Mouse (Mus musculus): Measurements from ENCODE around the gene Cyfip2. TPM values are rescaled to one million over a fixed set of nuclear protein-coding genes. Genes with fewer than 3 reads are reported as not detected.

Cyfip2 gene
- polyA plus RNA-seq, 2 experiments, result 1.6 to 2.6 TPM

DNA sequence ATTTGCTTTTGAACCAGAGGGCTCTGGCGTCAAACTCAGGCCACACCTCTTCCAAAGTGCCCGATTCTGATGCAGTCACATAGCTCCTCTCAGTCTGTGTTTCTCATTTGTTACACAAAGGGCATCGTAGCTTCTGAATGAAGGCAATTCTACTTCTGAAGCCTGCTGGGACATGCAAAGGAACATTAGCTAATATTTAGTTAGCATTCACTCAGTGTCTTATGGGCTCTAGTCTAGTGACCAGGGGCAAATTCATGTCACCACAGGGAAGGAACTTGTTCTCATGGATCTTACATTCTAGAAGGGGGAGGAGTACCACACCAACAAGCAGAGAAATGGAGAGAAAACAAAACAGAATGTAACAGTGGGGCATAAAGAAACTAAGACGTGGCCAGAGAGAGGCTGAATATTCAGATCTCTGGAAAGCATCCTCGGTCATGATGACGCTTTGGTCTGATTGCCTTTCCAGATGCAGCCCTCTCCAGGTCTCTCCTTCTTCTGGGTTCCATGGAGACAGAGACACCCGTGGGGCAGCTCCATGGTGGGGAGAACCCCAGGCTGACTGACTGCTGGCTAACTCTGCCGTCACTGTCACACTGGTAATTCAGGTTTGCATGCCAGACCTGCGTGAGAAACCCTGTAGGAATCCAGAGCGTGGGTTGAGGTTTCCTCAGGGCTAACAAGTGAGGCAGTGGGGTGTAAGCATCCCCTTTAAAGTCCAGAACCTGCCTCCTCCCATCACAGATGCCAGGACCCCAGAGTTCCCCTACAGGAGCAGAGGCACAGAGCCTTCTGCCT lies 135.2 kb downstream of the Cyfip2 start:
- no peak overlapping the region for H3K4me2 ChIP-seq (ENCODE audit: low read depth)
- no peaks in the 10 kb centered on the region for H3K9me3 ChIP-seq (ENCODE audit: control insufficient read depth, low read length)
- H3K4me1 ChIP-seq (replicated peaks; ENCODE audit: control insufficient read depth in 2 of 2, insufficient read depth in 2 of 2, low read length in 1 of 2), result no peaks in the 10 kb centered on the region
- WGBS (ENCODE audit: insufficient replicate concordance), result 59% methylated on average over 10 of the region's 10 CpGs
- no peak overlapping the region for H3K27ac ChIP-seq
- no peak for DNase-seq (ENCODE audit: low read depth in 3 of 3, low spot score in 3 of 3)
- H3K4me3 ChIP-seq (ENCODE audit: insufficient read depth in 1 of 2, low read depth in 2 of 2, low read length in 2 of 2), result no peak overlapping the region
- H3K36me3 ChIP-seq (replicated peaks; ENCODE audit: control insufficient read depth, insufficient read depth, low read depth), result no peaks in the 10 kb centered on the region
- no peak for ATAC-seq (ENCODE audit: insufficient read depth)
- H3K27me3 ChIP-seq (ENCODE audit: control insufficient read depth, insufficient read depth, low read length), result no peaks in the 10 kb centered on the region
- TF ChIP-seq EP300 (IDR thresholded peaks at IDR 0.05; ENCODE audit: low read depth) (no peak), CTCF (IDR thresholded peaks at IDR 0.05; ENCODE audit: low read depth) (no peak)
- no peak overlapping the region for H3K9ac ChIP-seq (replicated peaks)

DNA sequence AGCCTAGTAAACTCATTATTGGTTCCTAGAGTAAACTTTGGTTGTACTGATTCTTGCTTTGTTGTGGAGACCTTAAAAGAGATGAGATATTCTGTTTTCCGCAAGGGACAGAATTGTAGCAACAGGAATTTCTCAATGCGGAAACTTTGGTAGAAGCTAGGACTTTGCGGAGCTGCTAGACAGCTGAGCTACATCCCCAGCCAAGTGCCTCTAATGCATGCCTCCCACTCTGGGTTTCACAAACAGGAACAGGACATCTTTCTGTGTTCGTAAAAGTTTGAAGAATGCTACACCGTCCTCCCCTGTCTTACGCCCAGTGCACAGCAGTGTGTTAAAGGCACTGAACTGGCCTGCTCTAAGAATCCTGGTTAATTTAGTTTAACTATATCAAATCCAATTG lies 136.5 kb downstream of the Cyfip2 start:
- Histone ChIP-seq H3K36me3 (replicated peaks; ENCODE audit: control insufficient read depth, insufficient read depth, low read depth) (no peaks in the 10 kb centered on the region), H3K27ac (no peak overlapping the region), H3K9ac (replicated peaks) (no peak overlapping the region), H3K9me3 (ENCODE audit: control insufficient read depth, low read length) (no peaks in the 10 kb centered on the region), H3K27me3 (ENCODE audit: control insufficient read depth, insufficient read depth, low read length) (no peaks in the 10 kb centered on the region), H3K4me3 (ENCODE audit: insufficient read depth in 1 of 2, low read depth in 2 of 2, low read length in 2 of 2) (no peak overlapping the region), H3K4me2 (ENCODE audit: low read depth) (no peak overlapping the region), H3K4me1 (replicated peaks; ENCODE audit: control insufficient read depth in 2 of 2, insufficient read depth in 2 of 2, low read length in 1 of 2) (no peaks in the 10 kb centered on the region)
- ATAC-seq (ENCODE audit: insufficient read depth) (no peak), DNase-seq (ENCODE audit: low read depth in 3 of 3, low spot score in 3 of 3) (no peak)
- no peak for TF ChIP-seq CTCF (IDR thresholded peaks at IDR 0.05; ENCODE audit: low read depth)
- no peak for TF ChIP-seq EP300 (IDR thresholded peaks at IDR 0.05; ENCODE audit: low read depth)
- 75% methylated on average over 6 of the region's 6 CpGs for WGBS (ENCODE audit: insufficient replicate concordance)

GRCm38 (mm10) chr11:46172128-46172527 lies 140.5 kb downstream of the Cyfip2 start:
- Histone ChIP-seq H3K4me1 (replicated peaks; ENCODE audit: control insufficient read depth in 2 of 2, insufficient read depth in 2 of 2, low read length in 1 of 2) (no peaks in the 10 kb centered on the region), H3K4me2 (ENCODE audit: low read depth) (no peak overlapping the region), H3K27ac (no peak overlapping the region), H3K27me3 (ENCODE audit: control insufficient read depth, insufficient read depth, low read length) (no peaks in the 10 kb centered on the region; the same call in 1 of the 2 replicates), H3K36me3 (replicated peaks; ENCODE audit: control insufficient read depth, insufficient read depth, low read depth) (no peaks in the 10 kb centered on the region), H3K9me3 (ENCODE audit: control insufficient read depth, low read length) (no peaks in the 10 kb centered on the region), H3K9ac (replicated peaks) (no peak overlapping the region), H3K4me3 (ENCODE audit: insufficient read depth in 1 of 2, low read depth in 2 of 2, low read length in 2 of 2) (no peak overlapping the region)
- DNase-seq (ENCODE audit: low read depth in 3 of 3, low spot score in 3 of 3) (no peak), ATAC-seq (ENCODE audit: insufficient read depth) (no peak)
- TF ChIP-seq CTCF (IDR thresholded peaks at IDR 0.05; ENCODE audit: low read depth), result no peak
- TF ChIP-seq EP300 (IDR thresholded peaks at IDR 0.05; ENCODE audit: low read depth), result no peak
- 65% methylated on average over 9 of the region's 9 CpGs for WGBS (ENCODE audit: insufficient replicate concordance)

GRCm38 (mm10) chr11:46169908-46170307 lies 142.8 kb downstream of the Cyfip2 start:
- WGBS (ENCODE audit: insufficient replicate concordance), result 42% methylated on average over 3 of the region's 3 CpGs
- Histone ChIP-seq H3K4me1 (replicated peaks; ENCODE audit: control insufficient read depth in 2 of 2, insufficient read depth in 2 of 2, low read length in 1 of 2) (no peaks in the 10 kb centered on the region), H3K9me3 (ENCODE audit: control insufficient read depth, low read length) (no peaks in the 10 kb centered on the region), H3K4me2 (ENCODE audit: low read depth) (no peak overlapping the region), H3K27ac (no peak overlapping the region), H3K36me3 (replicated peaks; ENCODE audit: control insufficient read depth, insufficient read depth, low read depth) (no peaks in the 10 kb centered on the region), H3K4me3 (ENCODE audit: insufficient read depth in 1 of 2, low read depth in 2 of 2, low read length in 2 of 2) (no peak overlapping the region), H3K27me3 (ENCODE audit: control insufficient read depth, insufficient read depth, low read length) (peaks cover 12% of the 10 kb centered on the region), H3K9ac (replicated peaks) (no peak overlapping the region)
- ATAC-seq (ENCODE audit: insufficient read depth) (no peak), DNase-seq (ENCODE audit: low read depth in 3 of 3, low spot score in 3 of 3) (no peak)
- TF ChIP-seq CTCF (IDR thresholded peaks at IDR 0.05; ENCODE audit: low read depth) (0 out of 2 replicates have a peak, but pooled peaks have one; percentile 4), EP300 (IDR thresholded peaks at IDR 0.05; ENCODE audit: low read depth) (no peak)

DNA sequence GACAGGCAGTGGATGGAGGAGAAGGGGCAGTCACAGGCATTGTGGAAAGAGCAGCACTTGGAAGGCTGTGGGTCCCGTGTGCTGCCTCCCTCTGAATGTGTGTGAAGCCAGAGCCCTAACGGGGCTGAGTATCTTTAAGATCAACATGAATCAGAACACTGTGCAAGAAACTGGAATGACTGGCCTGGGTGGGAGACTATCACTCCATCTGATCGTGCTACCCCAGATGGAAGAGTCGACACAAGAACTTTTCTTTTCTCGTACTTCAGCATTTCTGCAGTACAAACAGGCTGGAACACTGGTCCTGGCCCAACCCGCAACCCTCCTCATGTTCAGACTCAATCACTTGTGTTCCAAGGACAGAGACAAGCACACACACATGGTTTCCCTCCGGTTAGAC lies 144.2 kb downstream of the Cyfip2 start:
- Histone ChIP-seq H3K4me3 (ENCODE audit: insufficient read depth in 1 of 2, low read depth in 2 of 2, low read length in 2 of 2) (no peak overlapping the region), H3K4me2 (ENCODE audit: low read depth) (no peak overlapping the region), H3K27me3 (ENCODE audit: control insufficient read depth, insufficient read depth, low read length) (peaks cover 12% of the 10 kb centered on the region), H3K4me1 (replicated peaks; ENCODE audit: control insufficient read depth in 2 of 2, insufficient read depth in 2 of 2, low read length in 1 of 2) (no peaks in the 10 kb centered on the region), H3K27ac (no peak overlapping the region), H3K9ac (replicated peaks) (no peak overlapping the region), H3K9me3 (ENCODE audit: control insufficient read depth, low read length) (no peaks in the 10 kb centered on the region), H3K36me3 (replicated peaks; ENCODE audit: control insufficient read depth, insufficient read depth, low read depth) (no peaks in the 10 kb centered on the region)
- DNase-seq (ENCODE audit: low read depth in 3 of 3, low spot score in 3 of 3), result no peak
- 68% methylated on average over 7 of the region's 7 CpGs for WGBS (ENCODE audit: insufficient replicate concordance)
- TF ChIP-seq EP300 (IDR thresholded peaks at IDR 0.05; ENCODE audit: low read depth) (no peak), CTCF (IDR thresholded peaks at IDR 0.05; ENCODE audit: low read depth) (no peak)
- ATAC-seq (ENCODE audit: insufficient read depth), result no peak
